Mouse (Mus musculus): ENCODE results near the gene Ubr7. TPM values are rescaled to one million over a fixed set of nuclear protein-coding genes. Genes with fewer than 3 reads are reported as not detected.

Ubr7 gene
- polyA plus RNA-seq, 2 experiments from 2014 or later = 19.5 to 21.7 TPM

- ATAC-seq = peak; percentile 89
These were observed 13.9 kb upstream of the Ubr7 start, which contains the start of the genes Moap1 and Tmem251 for GRCm38 (mm10) chr12:102743589-102744574. Gene Moap1 (minus strand): TSS chr12:102743661. Gene Tmem251 (plus strand): TSS chr12:102743762.

DNA sequence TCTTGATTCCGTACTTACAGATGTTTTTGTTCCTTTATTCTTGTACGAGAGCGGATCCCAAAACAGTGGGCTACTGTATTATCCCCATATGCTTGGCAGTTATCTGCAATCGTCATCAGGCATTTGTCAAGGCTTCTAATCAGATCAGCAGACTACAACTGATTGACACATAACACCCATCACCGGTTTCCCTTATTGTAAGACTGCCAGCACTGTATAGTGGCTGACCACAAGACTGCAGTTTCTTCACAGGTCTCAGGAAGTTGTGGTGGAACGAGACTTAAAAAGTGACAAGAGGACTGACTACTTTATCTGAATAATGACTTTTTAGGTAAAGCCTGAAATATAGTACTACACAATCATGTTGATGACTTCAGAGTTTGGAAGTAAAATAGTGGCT is 12.9 kb upstream of the Ubr7 start:
- peak; percentile 77 for ATAC-seq

DNA sequence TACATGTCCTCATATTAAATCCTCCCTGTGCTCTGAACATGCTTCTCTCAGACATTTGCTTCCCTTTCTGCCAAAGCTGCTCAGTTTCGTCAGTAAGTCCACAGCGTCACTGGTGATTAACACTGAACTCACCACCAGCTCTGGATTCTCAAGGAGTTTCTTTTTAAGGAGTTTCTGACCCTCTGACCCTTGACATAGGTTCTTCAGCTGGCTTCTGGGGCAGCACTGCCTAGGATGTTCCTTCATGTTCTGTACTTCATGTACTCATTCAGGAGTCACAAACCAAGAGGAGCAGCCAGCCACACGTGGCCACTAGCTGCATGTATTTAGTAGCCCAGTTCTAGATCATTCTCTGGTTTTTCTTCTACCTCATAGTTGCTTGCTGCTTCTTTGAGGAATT is 9.5 kb upstream of the Ubr7 start:
- ATAC-seq = no peak

DNA sequence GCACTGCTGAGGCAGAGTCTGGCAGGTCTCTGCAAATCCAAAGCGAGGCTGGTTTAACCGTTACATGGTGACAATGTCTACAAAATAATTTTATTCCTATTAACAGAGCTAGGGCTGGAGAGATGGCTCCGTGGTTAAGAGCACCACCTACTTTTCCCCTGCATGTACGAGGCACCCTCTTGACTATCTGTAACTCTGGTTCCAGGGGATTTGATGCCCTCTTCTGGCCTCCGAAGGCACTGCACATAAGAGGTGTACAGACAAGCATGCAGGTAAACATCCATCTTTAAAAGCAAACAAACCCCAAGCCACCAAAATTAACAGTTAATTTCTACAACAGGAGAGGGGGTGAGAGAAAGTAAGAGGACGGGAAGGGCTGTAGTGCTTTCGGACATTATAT is 1.5 kb upstream of the Ubr7 start:
- ATAC-seq = no peak

DNA sequence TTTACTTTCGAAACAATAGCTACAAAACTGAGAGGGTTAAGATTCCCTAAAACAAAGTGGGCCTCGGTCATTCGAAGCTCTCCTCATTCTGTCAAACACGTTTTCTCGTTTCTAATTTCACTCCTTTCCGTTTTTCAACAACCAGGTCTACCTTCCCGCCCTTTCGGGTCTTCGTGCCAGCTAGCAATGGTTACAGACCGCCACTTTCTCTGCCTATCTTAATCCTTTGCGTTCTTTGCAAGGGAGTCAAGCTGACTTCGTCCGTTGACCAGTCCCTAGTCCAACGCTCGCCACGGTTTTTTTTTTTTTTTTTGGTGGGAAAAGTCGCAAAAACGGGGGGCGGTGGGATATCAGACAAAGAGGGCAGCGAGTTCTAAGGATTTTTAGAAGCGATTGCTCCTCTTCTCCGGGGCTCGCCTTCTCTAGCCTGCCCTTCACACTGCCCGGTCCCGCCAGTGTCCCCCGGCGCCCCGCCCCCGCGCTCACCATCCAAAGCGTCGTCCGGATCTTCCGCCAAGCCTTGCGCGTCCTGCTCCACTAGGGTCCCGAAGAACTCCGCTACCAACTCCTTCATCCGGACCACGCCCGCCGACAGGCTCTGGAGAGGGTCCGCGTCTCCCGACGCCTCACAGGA is 595 bp upstream of the Ubr7 start:
- ATAC-seq = no peak

- ATAC-seq = no peak
These were observed 613 bp downstream of the Ubr7 start, which contains the start of gene Gm20604 for GRCm38 (mm10) chr12:102758403-102758756. Gene Gm20604 (minus strand): TSS chr12:102758672.

DNA sequence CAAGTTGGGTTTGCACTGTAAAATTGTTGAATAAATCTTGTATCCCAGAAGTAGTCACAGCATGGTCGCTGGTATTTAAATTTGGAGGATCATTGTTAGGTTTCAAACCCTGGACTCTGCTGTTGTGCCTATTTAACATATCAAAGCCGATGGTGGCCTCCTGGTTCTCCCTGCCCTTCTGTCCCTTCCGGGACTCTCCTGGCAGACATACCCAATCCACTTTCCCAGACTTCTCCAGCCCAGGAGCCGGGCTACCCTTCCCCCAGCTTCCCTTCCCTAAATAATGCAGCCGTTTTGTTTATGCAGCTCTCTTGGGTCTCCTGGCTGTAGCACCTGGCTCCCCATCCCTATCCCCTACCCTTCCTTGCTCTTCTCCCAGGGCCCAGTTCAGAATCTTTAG is 1.2 kb downstream of the Ubr7 start:
- ATAC-seq = no peak

- ATAC-seq = no peak
These were observed 3.9 kb downstream of the Ubr7 start for GRCm38 (mm10) chr12:102761668-102762067.

- ATAC-seq = no peak
These were observed 5.9 kb downstream of the Ubr7 start for GRCm38 (mm10) chr12:102763696-102764095.

DNA sequence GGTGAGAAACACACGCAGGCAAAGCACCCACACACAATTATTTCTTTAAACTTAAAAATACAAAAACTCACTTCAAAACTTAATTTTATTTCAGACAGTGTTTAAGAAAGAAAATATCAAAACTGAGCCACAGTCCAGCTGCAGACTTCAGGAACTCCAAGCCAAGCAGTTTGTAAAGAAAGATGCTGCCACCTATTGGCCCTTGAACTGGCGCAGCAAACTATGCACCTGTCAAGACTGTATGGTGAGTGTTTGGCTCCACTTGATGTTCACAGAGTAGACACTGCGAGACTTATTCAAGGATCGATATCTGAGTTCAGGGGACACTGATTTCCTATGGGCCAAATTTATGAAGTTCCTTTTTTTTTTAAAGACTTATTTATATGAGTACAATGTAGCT is 11.2 kb downstream of the Ubr7 start:
- ATAC-seq = no peak

GRCm38 (mm10) chr12:102771601-102772000 is 13.8 kb downstream of the Ubr7 start:
- ATAC-seq = no peak

DNA sequence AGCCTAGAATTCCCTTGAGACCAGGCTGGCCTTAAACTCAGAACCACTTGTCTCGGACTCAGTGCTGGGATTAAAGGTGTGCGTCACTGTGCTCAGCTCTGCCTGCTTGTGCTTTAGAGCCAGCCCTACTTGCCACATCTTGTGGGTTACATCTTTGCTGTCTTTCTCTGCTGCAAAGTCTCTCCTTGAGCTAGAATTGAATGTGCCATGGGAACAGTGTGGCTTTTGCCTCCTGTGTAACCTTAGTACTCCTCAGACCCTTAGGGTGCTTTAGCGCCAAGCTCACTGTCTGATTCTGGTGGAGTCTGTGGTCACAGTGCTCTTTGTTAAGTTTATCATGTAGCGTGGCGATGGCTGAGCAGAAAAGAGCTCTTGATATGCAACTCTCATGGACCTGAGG is 14.9 kb downstream of the Ubr7 start:
- ATAC-seq = no peak

DNA sequence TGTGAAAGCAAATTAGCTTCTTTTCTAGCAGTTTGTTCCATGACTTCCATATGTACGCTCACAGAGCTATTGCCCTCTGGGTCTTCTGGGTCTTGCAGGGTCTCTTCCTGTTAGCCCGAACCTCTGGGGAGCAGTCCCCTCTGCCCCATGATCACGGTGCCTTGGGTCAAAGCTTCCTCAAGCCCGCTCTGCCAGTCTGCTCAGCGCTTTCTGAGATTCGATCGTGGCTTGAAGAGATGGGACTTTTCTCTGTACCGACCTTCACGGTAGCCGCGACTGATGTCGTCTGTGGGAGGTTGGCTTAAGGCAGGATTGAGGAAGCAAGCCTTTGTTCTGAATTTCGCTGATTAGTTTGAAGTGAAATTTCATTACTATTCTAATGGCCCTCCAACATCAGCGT is 18.3 kb downstream of the Ubr7 start:
- ATAC-seq = no peak

- no peak for ATAC-seq
These were observed 20.4 kb downstream of the Ubr7 start for GRCm38 (mm10) chr12:102778151-102778550.

GRCm38 (mm10) chr12:102779452-102779851 is 21.7 kb downstream of the Ubr7 start:
- no peak for ATAC-seq

DNA sequence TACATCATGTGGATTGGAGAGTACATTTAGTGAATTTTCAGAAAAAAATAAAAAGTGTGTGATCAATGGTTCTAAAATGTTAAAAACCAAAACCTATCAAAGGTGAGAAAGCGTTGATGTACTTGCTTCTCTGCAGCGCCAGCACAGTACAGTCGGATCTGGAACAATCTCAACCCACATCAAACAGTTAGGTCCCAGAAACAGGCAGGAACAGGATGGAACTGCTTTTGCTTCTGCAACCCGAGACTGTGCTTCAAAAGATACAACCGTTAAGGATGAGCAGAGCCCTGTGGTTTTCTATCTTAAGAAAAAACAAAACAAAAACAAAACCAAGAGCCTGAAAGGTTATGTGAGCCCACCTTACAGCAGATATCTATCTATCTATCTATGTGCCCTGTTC is 25.1 kb downstream of the Ubr7 start:
- ATAC-seq = no peak

DNA sequence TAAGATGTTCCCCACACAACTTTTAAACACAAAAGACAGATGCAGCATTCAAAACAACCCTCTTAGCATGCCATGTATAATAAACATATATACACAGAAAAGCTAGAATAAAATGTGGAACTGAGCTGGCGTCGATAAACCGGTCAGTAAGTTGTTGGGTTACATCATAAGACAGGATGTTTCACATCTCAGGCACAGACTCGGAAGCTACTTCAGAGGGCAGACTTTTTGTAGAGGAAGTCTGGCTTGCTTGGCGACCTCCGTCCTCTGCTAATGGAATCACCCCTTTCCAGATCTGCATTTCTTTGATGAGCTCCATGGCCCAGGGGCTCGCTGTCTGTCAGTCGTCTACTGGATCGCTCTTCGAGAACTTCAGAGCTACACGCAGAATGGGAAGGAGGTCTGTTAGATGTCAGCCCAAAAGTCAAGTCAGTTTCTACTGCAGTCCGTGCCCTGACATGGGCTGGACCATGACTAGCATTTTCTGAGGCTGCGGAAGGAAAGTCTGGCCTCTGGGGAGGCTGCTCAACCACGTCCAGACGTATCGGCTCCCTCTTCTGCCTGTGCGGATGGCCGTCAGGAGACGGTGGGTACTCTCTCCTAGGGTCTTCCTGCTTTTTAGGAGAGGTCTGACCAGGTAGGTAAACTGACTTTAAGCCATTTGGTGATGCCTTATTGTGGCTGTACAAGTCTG is 27.3 kb downstream of the Ubr7 start:
- no peak for ATAC-seq

GRCm38 (mm10) chr12:102785593-102785985 is 27.8 kb downstream of the Ubr7 start:
- ATAC-seq = no peak

DNA sequence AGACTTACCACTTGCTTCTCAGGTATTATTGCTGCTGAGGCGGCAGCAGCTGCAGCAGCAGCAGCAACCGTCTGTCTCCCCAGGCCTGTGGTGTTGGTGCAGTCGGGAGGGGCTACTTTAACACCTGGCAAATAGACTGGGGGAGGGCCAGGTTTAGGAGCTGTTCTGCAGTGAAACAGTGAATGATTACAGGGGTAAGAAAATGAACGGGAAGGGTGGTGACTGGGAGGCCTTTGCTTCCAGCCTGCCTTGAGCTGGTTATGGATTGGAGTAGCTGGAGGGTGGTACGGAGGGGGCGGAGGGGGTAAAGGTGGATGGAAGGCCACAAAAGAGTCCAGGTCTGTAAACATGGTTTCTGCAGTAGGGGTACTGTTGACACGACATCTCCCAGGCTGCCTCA is 30.2 kb downstream of the Ubr7 start:
- no peak for ATAC-seq

DNA sequence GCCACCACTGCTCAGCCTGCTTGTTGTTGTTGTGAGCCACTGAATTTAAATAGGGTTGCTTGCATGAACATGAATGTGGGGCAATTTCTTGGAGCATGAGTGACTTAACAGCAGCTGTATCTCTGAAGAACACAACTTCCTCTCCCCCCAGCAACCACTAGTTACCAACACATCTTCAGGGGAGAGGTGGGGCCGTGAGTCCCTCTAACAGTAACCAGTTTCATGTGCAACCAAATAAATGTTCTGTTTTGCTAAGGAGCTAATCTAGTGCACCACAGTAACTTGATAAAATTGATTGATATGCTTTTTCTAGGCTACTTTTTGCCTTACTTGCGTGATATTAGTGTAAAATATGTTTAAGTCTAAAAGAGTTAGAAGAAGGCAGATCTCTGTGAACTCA is 41.8 kb downstream of the Ubr7 start:
- ATAC-seq = no peak

DNA sequence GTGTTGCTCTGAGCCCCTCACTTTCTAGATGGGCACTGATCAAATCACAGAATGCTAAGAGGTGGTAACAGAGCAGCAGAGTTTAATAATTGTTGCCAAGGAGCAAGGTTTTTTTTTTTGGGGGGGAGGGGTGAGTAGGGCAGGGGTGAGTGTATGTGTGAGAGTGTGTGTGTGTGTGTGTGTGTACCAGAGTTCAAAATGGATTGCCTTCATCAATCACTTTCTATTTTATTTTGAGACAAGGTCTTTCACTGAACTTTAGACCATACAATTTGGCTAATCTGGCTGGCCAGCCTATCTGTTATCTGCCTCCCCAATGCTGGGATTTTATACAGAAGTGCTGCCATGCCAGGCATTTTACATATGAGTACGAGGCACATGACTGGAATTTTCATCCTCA is 57.1 kb downstream of the Ubr7 start:
- ATAC-seq = no peak

DNA sequence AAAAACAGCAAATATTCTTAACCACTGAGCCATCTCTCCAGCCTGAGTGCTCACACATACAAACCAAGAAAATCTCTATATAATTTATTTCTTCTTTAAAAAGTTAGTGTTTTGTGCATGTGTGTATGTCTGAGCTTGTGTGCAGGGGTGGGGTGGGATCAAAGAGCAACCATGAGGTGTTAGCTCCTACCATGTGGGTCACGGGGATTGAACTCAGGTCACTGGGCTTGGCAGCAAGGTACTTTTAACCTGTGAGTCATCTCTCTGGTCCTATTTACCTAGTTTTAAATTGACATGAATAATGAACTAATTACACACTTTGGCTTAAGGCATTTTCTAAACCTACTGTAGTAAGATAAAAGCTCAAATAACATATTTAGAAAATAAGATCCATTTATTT is 68.6 kb downstream of the Ubr7 start:
- ATAC-seq = no peak

DNA sequence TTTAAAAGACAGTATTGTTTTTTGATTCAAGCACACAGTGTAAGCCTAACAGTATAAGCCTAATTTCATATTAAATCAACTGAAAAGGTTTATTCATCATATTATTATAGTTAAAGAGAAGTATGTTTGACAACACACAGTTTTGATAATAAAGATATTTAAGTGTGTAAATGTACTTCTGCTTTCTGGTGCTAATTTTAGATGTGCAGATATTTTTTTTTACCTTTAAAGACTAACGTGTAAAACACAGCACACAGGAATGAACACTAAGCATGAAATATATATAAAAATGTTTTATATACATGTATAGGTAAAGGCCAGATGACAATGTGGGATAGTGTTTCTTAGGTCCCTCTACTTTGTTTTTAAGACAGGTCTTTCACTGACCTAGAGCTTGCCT is 69.4 kb downstream of the Ubr7 start:
- ATAC-seq = no peak
